ENCODE assay signal across 10 mouse cellular contexts in genomic region chr12:29239975-29240374, GRCm38 (mm10).
DNase-seq lines count a peak whose midpoint lies in the region; ATAC-seq and TF ChIP-seq lines count a peak whose summit lies in the region.
"Had no signal": no experiment of that assay in that cellular context is flagged by ENCODE, and none has a peak within 500 bp of the region (broad histone marks: within the 10 kb centered on the region; RNA-seq: fewer than 3 reads in every experiment).

No protein-coding gene starts in this region.

- no peak for TF ChIP-seq CTCF in kidney, adult 2 months (conservative IDR thresholded peaks at IDR 0.05; ENCODE audit: insufficient read depth, insufficient read length, low read depth, low read length)

- peak overlapping the region; percentile 48 for H3K27ac ChIP-seq in hindbrain, embryonic 12.5 days
- no peak overlapping the region for H3K27ac ChIP-seq in hindbrain, embryonic 11.5 days (ENCODE audit: low read depth, low read length)
- H3K27ac ChIP-seq in kidney, adult 2 months (ENCODE audit: insufficient read depth, low read depth, low read length) = no peak overlapping the region

- WGBS in hindbrain, embryonic 12.5 days = 38% methylated on average over 5 of the region's 5 CpGs
- WGBS in hindbrain, embryonic 11.5 days = 65% methylated on average over 5 of the region's 5 CpGs
- WGBS in kidney, adult 2 months = 40% methylated on average over 5 of the region's 5 CpGs

- no peaks in the 10 kb centered on the region for H3K9me3 ChIP-seq in hindbrain, embryonic 12.5 days (replicated peaks)
- H3K9me3 ChIP-seq in hindbrain, embryonic 11.5 days (ENCODE audit: control insufficient read depth, low read length) = no peaks in the 10 kb centered on the region

- no peak overlapping the region for H3K4me2 ChIP-seq in hindbrain, embryonic 12.5 days (replicated peaks)
- no peak overlapping the region for H3K4me2 ChIP-seq in hindbrain, embryonic 11.5 days (replicated peaks; ENCODE audit: low read depth, low read length)

- no peaks in the 10 kb centered on the region for H3K36me3 ChIP-seq in hindbrain, embryonic 12.5 days
- H3K36me3 ChIP-seq in hindbrain, embryonic 11.5 days (ENCODE audit: control insufficient read depth, insufficient read depth, low read length) = no peaks in the 10 kb centered on the region
- H3K36me3 ChIP-seq in kidney, adult 2 months (ENCODE audit: control insufficient read depth, insufficient read depth, low read length) = no peaks in the 10 kb centered on the region

- peaks cover 23% of the 10 kb centered on the region for H3K4me1 ChIP-seq in hindbrain, embryonic 12.5 days
- no peaks in the 10 kb centered on the region for H3K4me1 ChIP-seq in hindbrain, embryonic 11.5 days (replicated peaks; ENCODE audit: control insufficient read depth, insufficient read depth, low read length)
- no peaks in the 10 kb centered on the region for H3K4me1 ChIP-seq in kidney, adult 2 months (ENCODE audit: control insufficient read depth, insufficient read depth, low read length)

- no peak for DNase-seq in hindbrain, embryonic 11.5 days (ENCODE audit: low spot score)
- DNase-seq in layer of hippocampus, postnatal 14 days (ENCODE audit: low spot score in 2 of 2) = peak; percentile 66 to 86
- peak; percentile 30 for DNase-seq in retina, embryonic 14.5 days (ENCODE audit: low spot score)
- DNase-seq in kidney, adult 2 months = no peak
- DNase-seq: kidney, adult 8-10 months had no signal

- H3K9ac ChIP-seq in hindbrain, embryonic 12.5 days = no peak overlapping the region
- no peak overlapping the region for H3K9ac ChIP-seq in hindbrain, embryonic 11.5 days (ENCODE audit: low read depth, low read length)

- H3K4me3 ChIP-seq in hindbrain, embryonic 12.5 days = no peak overlapping the region
- H3K4me3 ChIP-seq in hindbrain, embryonic 11.5 days (ENCODE audit: low read depth, low read length) = no peak overlapping the region
- H3K4me3 ChIP-seq in kidney, adult 2 months (ENCODE audit: insufficient read depth, low read depth, low read length) = no peak overlapping the region
- H3K4me3 ChIP-seq: erythroblast, embryonic 14.5 days had no signal

- H3K27me3 ChIP-seq in hindbrain, embryonic 12.5 days = no peaks in the 10 kb centered on the region
- H3K27me3 ChIP-seq in hindbrain, embryonic 11.5 days (ENCODE audit: control insufficient read depth, insufficient read depth, low read length) = no peaks in the 10 kb centered on the region
- H3K27me3 ChIP-seq in kidney, adult 2 months (replicated peaks; ENCODE audit: control insufficient read depth, insufficient read depth, low read length) = no peaks in the 10 kb centered on the region

- no peak for TF ChIP-seq POLR2A in kidney, adult 2 months (IDR thresholded peaks at IDR 0.05; ENCODE audit: low read depth, low read length)

- peak; percentile 56 for ATAC-seq in hindbrain, embryonic 12.5 days (ENCODE audit: low FRiP score)
- no peak for ATAC-seq in hindbrain, embryonic 11.5 days (ENCODE audit: low FRiP score)
- ATAC-seq in frontal cortex, adult (ENCODE audit: low TSS enrichment) = peak; percentile 91
- no peak for ATAC-seq in cerebellum, adult (ENCODE audit: insufficient number of reproducible peaks, low FRiP score, low TSS enrichment)
- ATAC-seq in megakaryocyte-erythroid progenitor cell, adult 5-6 weeks (replicated peaks; ENCODE audit: low FRiP score, low TSS enrichment, poor library complexity, severe bottlenecking) = no peak

Comparison
In these comparisons a context has a peak if more than half of its experiments do, and no peak if none do; other contexts are left out.
1. ATAC-seq: peak in hindbrain, embryonic 12.5 days (single experiment) and frontal cortex, adult (single experiment); none in hindbrain, embryonic 11.5 days (single experiment), cerebellum, adult (single experiment) and megakaryocyte-erythroid progenitor cell, adult 5-6 weeks (single experiment).
2. DNase-seq: peak in layer of hippocampus, postnatal 14 days (2 of 2) and retina, embryonic 14.5 days (single experiment); none in hindbrain, embryonic 11.5 days (single experiment) and kidney, adult 2 months (single experiment).